Mouse (Mus musculus): ENCODE measurements at regions not wholly inside any gene's neighbourhood (a gene's known extent, or its start where the extent isn't known, plus 50 kb on each side); places are given as distances from the start of the nearest gene placed in this dataset.

DNA sequence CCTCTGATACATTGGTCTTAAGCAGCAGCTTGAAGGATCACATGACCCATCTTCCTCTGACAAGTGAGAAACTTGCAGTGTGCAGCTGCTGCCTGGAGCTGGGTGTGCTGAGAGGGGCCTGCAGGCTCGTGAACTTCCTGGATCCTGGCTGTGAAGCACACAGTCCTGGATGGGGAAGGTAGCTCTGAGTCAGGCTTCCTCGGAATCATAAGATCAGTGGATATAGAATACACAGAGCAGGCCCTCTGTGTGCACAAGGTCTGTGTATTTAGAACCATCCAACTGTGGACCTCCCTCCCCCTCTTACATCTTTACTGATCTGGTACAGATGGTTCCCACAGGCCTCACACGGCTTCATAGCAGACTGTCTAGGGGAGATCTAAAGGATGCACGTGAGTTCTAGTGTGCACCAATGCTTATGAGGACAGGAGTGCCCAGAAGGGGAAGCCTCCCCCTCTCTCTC lies 143.1 kb upstream of the Gm26897 start:
- no peak for TF ChIP-seq POLR2A (IDR thresholded peaks at IDR 0.05; ENCODE audit: low read depth, low read length)
- TF ChIP-seq CTCF (conservative IDR thresholded peaks at IDR 0.05; ENCODE audit: insufficient read depth, insufficient read length, low read depth, low read length): no peak
